Mouse (Mus musculus) bone marrow macrophage, adult 2 months (primary cell): Measurements from ENCODE around the gene Slain1.

ENCODE experiments used
- CTCF ChIP-seq: IDR thresholded peaks from 2 replicates; pipeline ENCODE4 v1.5.1; 2012; ENCODE audit warnings: low read depth, mild to moderate bottlenecking, low read length, moderate library complexity
- POLR2A ChIP-seq: IDR thresholded peaks from 2 replicates; pipeline ENCODE4 v1.6.1; 2012; ENCODE audit warnings: mild to moderate bottlenecking, low read depth, low read length, borderline replicate concordance

- TF ChIP-seq CTCF (no peak), POLR2A (no peak)
These were observed 1.5 kb downstream of the Slain1 start for GRCm38 (mm10) chr14:103651562-103651961.
